Mouse (Mus musculus): ENCODE measurements around the gene Alkbh4.
"Not testable (repeated sequence)": the region's sequence is repeated elsewhere in the genome, so short reads cannot be mapped to it uniquely, and the experiment has no call there.

Gene Alkbh4

GRCm38 (mm10) chr5:136135571-136136291 is at the start of gene Alkbh4, which contains the start of gene Lrwd1:
Alkbh4 (plus strand) TSS chr5:136136146.
Lrwd1 (minus strand) TSS chr5:136136074.
- peak; percentile 93 for DNase-seq (ENCODE audit: low spot score)

GRCm38 (mm10) chr5:136086290-136086689 is 49.7 kb upstream of the Alkbh4 start:
- no peak for DNase-seq (ENCODE audit: low spot score)

- no peak for DNase-seq (ENCODE audit: low spot score)
Observed at GRCm38 (mm10) chr5:136088821-136089575, 46.9 kb upstream of the Alkbh4 start.

- DNase-seq (ENCODE audit: low spot score): no peak
Observed at GRCm38 (mm10) chr5:136091927-136092326, 44.0 kb upstream of the Alkbh4 start.

- no peak for DNase-seq (ENCODE audit: low spot score)
Observed at GRCm38 (mm10) chr5:136094249-136095010, 41.5 kb upstream of the Alkbh4 start.

- DNase-seq (ENCODE audit: low spot score): no peak
Observed at GRCm38 (mm10) chr5:136095089-136095488, 40.9 kb upstream of the Alkbh4 start.

- no peak for DNase-seq (ENCODE audit: low spot score)
Observed at GRCm38 (mm10) chr5:136098536-136098935, 37.4 kb upstream of the Alkbh4 start.

- DNase-seq (ENCODE audit: low spot score): peak; percentile 16
Observed at GRCm38 (mm10) chr5:136102099-136102820, 33.7 kb upstream of the Alkbh4 start.

- DNase-seq (ENCODE audit: low spot score): no peak
Observed at GRCm38 (mm10) chr5:136104511-136104910, 31.4 kb upstream of the Alkbh4 start.

GRCm38 (mm10) chr5:136108486-136108885 is 27.5 kb upstream of the Alkbh4 start:
- no peak for DNase-seq (ENCODE audit: low spot score)

GRCm38 (mm10) chr5:136109042-136109441 is 26.9 kb upstream of the Alkbh4 start:
- no peak for DNase-seq (ENCODE audit: low spot score)

GRCm38 (mm10) chr5:136113546-136113945 is 22.4 kb upstream of the Alkbh4 start:
- DNase-seq (ENCODE audit: low spot score): not testable (repeated sequence)

- peak; percentile 90 for DNase-seq (ENCODE audit: low spot score)
Observed at GRCm38 (mm10) chr5:136115891-136116783, 19.8 kb upstream of the Alkbh4 start, which contains the start of gene Polr2j. Polr2j (plus strand) TSS chr5:136116631.

GRCm38 (mm10) chr5:136116784-136117112 is 19.2 kb upstream of the Alkbh4 start:
- no peak for DNase-seq (ENCODE audit: low spot score)

- no peak for DNase-seq (ENCODE audit: low spot score)
Observed at GRCm38 (mm10) chr5:136122165-136122564, 13.8 kb upstream of the Alkbh4 start.

GRCm38 (mm10) chr5:136136292-136136990 is 495 bp downstream of the Alkbh4 start:
- no peak for DNase-seq (ENCODE audit: low spot score)

GRCm38 (mm10) chr5:136137658-136138274 is 1.8 kb downstream of the Alkbh4 start:
- no peak for DNase-seq (ENCODE audit: low spot score)

GRCm38 (mm10) chr5:136139393-136139792 is 3.4 kb downstream of the Alkbh4 start:
- no peak for DNase-seq (ENCODE audit: low spot score)

GRCm38 (mm10) chr5:136140057-136140482 is 4.1 kb downstream of the Alkbh4 start:
- DNase-seq (ENCODE audit: low spot score): no peak

GRCm38 (mm10) chr5:136142746-136143145 is 6.8 kb downstream of the Alkbh4 start:
- DNase-seq (ENCODE audit: low spot score): no peak

All from ovary, adult 18-20 months (tissue).